23 mouse cellular contexts compared by ENCODE assay signal in the genomic region with DNA sequence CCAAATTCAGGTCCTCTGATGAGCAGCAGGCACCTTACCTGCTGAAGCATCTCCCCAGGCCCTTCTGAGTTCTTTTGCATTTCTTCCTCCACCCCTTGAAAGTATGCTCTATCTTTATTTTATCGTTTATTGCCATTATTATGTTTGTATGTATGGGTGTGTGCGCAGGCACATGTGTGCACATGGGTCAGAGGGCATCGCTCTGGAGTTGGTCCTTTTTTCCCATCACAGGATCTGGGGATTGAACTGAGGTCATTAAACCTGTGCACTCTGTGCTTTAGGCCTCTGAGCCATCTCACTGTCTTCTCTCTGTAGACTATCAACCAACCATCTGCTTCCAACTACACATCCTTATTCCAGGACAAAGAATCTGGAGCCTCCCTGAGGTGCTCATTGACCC. TPM values are rescaled to one million over a fixed set of nuclear protein-coding genes. Genes with fewer than 3 reads are reported as not detected.
DNase-seq lines count a peak whose midpoint lies in the region; ATAC-seq lines count a peak whose summit lies in the region.
"Had no signal": no experiment of that assay in that cellular context is flagged by ENCODE, and none has a peak within 500 bp of the region (broad histone marks: within the 10 kb centered on the region; RNA-seq: fewer than 3 reads in every experiment).

No protein-coding gene starts in this region.

- H3K27ac ChIP-seq in intestine, embryonic 15.5 days = no peak overlapping the region
- peak overlapping the region; percentile 68; the same call in 1 of the 2 replicates for H3K27ac ChIP-seq in intestine, embryonic 16.5 days (ENCODE audit: low read length)
- H3K27ac ChIP-seq: embryonic facial prominence, embryonic 13.5 days; embryonic facial prominence, embryonic 15.5 days; forebrain, embryonic 10.5 days; forebrain, embryonic 12.5 days had no signal

- 66% methylated on average over 3 of the region's 3 CpGs for WGBS in intestine, embryonic 15.5 days
- 62% methylated on average over 3 of the region's 3 CpGs for WGBS in intestine, embryonic 16.5 days
- WGBS in large intestine, adult 2 months = 37% methylated on average over 3 of the region's 3 CpGs

- no peaks in the 10 kb centered on the region for H3K36me3 ChIP-seq in intestine, embryonic 15.5 days
- no peaks in the 10 kb centered on the region for H3K36me3 ChIP-seq in intestine, embryonic 16.5 days (ENCODE audit: control insufficient read depth, insufficient read depth, low read length)
- H3K36me3 ChIP-seq: embryonic facial prominence, embryonic 13.5 days; embryonic facial prominence, embryonic 15.5 days; forebrain, embryonic 10.5 days; forebrain, embryonic 12.5 days had no signal

- H3K9ac ChIP-seq in intestine, embryonic 15.5 days = no peak overlapping the region
- no peak overlapping the region for H3K9ac ChIP-seq in intestine, embryonic 16.5 days (ENCODE audit: low read depth, low read length)
- H3K9ac ChIP-seq: embryonic facial prominence, embryonic 13.5 days; embryonic facial prominence, embryonic 15.5 days; forebrain, embryonic 12.5 days had no signal

- 0 out of 2 replicates have a peak, but pooled peaks cover 4% of the 10 kb centered on the region for H3K4me1 ChIP-seq in intestine, embryonic 15.5 days (replicated peaks)
- H3K4me1 ChIP-seq in intestine, embryonic 16.5 days (ENCODE audit: control insufficient read depth, insufficient read depth, low read length) = peaks cover 4% of the 10 kb centered on the region; the same call in 1 of the 2 replicates
- H3K4me1 ChIP-seq: embryonic facial prominence, embryonic 15.5 days; forebrain, embryonic 12.5 days had no signal

- no peaks in the 10 kb centered on the region for H3K27me3 ChIP-seq in intestine, embryonic 15.5 days (replicated peaks)
- no peaks in the 10 kb centered on the region for H3K27me3 ChIP-seq in intestine, embryonic 16.5 days (replicated peaks; ENCODE audit: control insufficient read depth, insufficient read depth, low read length)
- H3K27me3 ChIP-seq: embryonic facial prominence, embryonic 13.5 days; embryonic facial prominence, embryonic 15.5 days; forebrain, embryonic 12.5 days had no signal

- ATAC-seq in intestine, embryonic 15.5 days = peak; percentile 81
- peak; percentile 87 for ATAC-seq in intestine, embryonic 16.5 days
- no peak for ATAC-seq in activated CD4-positive, CD25-positive, alpha-beta regulatory T cell, adult 4 months
- ATAC-seq: forebrain, embryonic 14.5 days; forebrain, embryonic 16.5 days had no signal

- H3K4me2 ChIP-seq in intestine, embryonic 15.5 days (replicated peaks) = no peak overlapping the region
- no peak overlapping the region for H3K4me2 ChIP-seq in intestine, embryonic 16.5 days (ENCODE audit: low read depth, low read length)
- H3K4me2 ChIP-seq: embryonic facial prominence, embryonic 13.5 days; embryonic facial prominence, embryonic 15.5 days; forebrain, embryonic 12.5 days had no signal

- H3K4me3 ChIP-seq in intestine, embryonic 15.5 days (replicated peaks) = no peak overlapping the region
- H3K4me3 ChIP-seq in intestine, embryonic 16.5 days (ENCODE audit: low read length) = no peak overlapping the region
- H3K4me3 ChIP-seq: embryonic facial prominence, embryonic 13.5 days; embryonic facial prominence, embryonic 15.5 days; erythroblast, embryonic 14.5 days; forebrain, embryonic 10.5 days; forebrain, embryonic 12.5 days had no signal

- H3K9me3 ChIP-seq in intestine, embryonic 15.5 days = no peaks in the 10 kb centered on the region
- H3K9me3 ChIP-seq in intestine, embryonic 16.5 days (ENCODE audit: control insufficient read depth, low read length) = no peaks in the 10 kb centered on the region
- H3K9me3 ChIP-seq: embryonic facial prominence, embryonic 13.5 days; embryonic facial prominence, embryonic 15.5 days; forebrain, embryonic 10.5 days; forebrain, embryonic 12.5 days had no signal

- peak; percentile 64 for DNase-seq in large intestine, adult 2 months (ENCODE audit: low read depth, low spot score)
- DNase-seq in c-Kit-positive CD71-positive TER-119-positive erythroid progenitor cells, embryonic 14.5 days (ENCODE audit: low spot score) = no peak
- DNase-seq in left cerebral cortex, adult 9 months (ENCODE audit: low spot score in 2 of 2) = no peak
- DNase-seq: adrenal gland, adult 8-10 months; adrenal gland, postnatal 14 days; adrenal gland, postnatal 36 days; cerebellum, adult 11 months; cerebellum, adult 18-20 months; cerebellum, adult 8-10 months; cerebellum, adult 9-11 months; cerebellum, postnatal 14 days; cerebellum, postnatal 36 days; embryo, embryonic 11 days had no signal

RNA-seq across cellular contexts. Expression of gene Nos2, which starts 40.9 kb away (rescaled TPM):
- polyA plus RNA-seq in intestine, embryonic 15.5 days (2015; fragmentation: Nextera tagmentation; extraction: Ambion mirVana) = 1.1 TPM in 2 replicates
- 1.1 and 1.4 TPM in 2 replicates for polyA plus RNA-seq in intestine, embryonic 16.5 days (2015; fragmentation: Nextera tagmentation; extraction: Ambion mirVana)
- 67.4 and 76.0 TPM in 2 replicates for polyA plus RNA-seq in large intestine, adult 2 months (2012; rRNA removed)
- polyA plus RNA-seq in activated CD4-positive, CD25-positive, alpha-beta regulatory T cell, adult 4 months (2017; shearing (Covaris generic)) = not detected
- polyA plus RNA-seq: erythroblast, embryonic 14.5 days had no signal

RNA-seq across cellular contexts. Expression of gene Lyrm9, which starts 53.3 kb away (rescaled TPM):
- 15.9 and 17.9 TPM in 2 replicates for polyA plus RNA-seq in intestine, embryonic 15.5 days (2015; fragmentation: Nextera tagmentation; extraction: Ambion mirVana)
- 20.7 and 21.9 TPM in 2 replicates for polyA plus RNA-seq in intestine, embryonic 16.5 days (2015; fragmentation: Nextera tagmentation; extraction: Ambion mirVana)
- 18.7 and 20.5 TPM in 2 replicates for polyA plus RNA-seq in large intestine, adult 2 months (2012; rRNA removed)
- 10 to 100 TPM; 26.4 to 33.4 TPM for polyA plus RNA-seq in activated CD4-positive, CD25-positive, alpha-beta regulatory T cell, adult 4 months (2017; shearing (Covaris generic))

Comparison
In these comparisons a context has a peak if more than half of its experiments do, and no peak if none do; other contexts are left out.
1. RNA of gene Nos2, which starts 40.9 kb away (polyA plus RNA-seq): 67.4 to 76.0 TPM in large intestine, adult 2 months; 1.1 to 1.4 TPM in intestine, embryonic 16.5 days, 1.1 TPM in intestine, embryonic 15.5 days and not detected in activated CD4-positive, CD25-positive, alpha-beta regulatory T cell, adult 4 months; every median in the first group is over 10 times any median in the second.